Comparison of ENCODE assay signal across 16 mouse cellular contexts in genomic region chr2:70399441-70400115, GRCm38 (mm10).
A peak's percentile ranks its signal among the peaks of the same experiment; 100 is the strongest.
DNase-seq lines count a peak whose midpoint lies in the region; ATAC-seq and TF ChIP-seq lines count a peak whose summit lies in the region.
"Had no signal": no experiment of that assay in that cellular context is flagged by ENCODE, and none has a peak within 500 bp of the region (broad histone marks: within the 10 kb centered on the region; RNA-seq: fewer than 3 reads in every experiment).

No protein-coding gene starts in this region.

- TF ChIP-seq CTCF in forebrain, postnatal 0 days (IDR thresholded peaks at IDR 0.05; ENCODE audit: low read depth): no peak
- TF ChIP-seq CTCF in kidney, adult 2 months (conservative IDR thresholded peaks at IDR 0.05; ENCODE audit: insufficient read depth, insufficient read length, low read depth, low read length): no peak

- no peaks in the 10 kb centered on the region for H3K27me3 ChIP-seq in forebrain, embryonic 14.5 days (replicated peaks; ENCODE audit: control insufficient read depth, insufficient read depth, low read length)
- no peaks in the 10 kb centered on the region for H3K27me3 ChIP-seq in forebrain, postnatal 0 days (ENCODE audit: insufficient read depth, low read length)
- H3K27me3 ChIP-seq in limb, embryonic 15.5 days: no peaks in the 10 kb centered on the region
- no peaks in the 10 kb centered on the region for H3K27me3 ChIP-seq in limb, embryonic 10.5 days (ENCODE audit: low read depth, poor library complexity, severe bottlenecking)
- no peaks in the 10 kb centered on the region for H3K27me3 ChIP-seq in kidney, adult 2 months (replicated peaks; ENCODE audit: control insufficient read depth, insufficient read depth, low read length)

- WGBS in forebrain, embryonic 14.5 days: 85% methylated on average over 15 of the region's 15 CpGs
- WGBS in forebrain, postnatal 0 days: 76% methylated on average over 15 of the region's 15 CpGs
- WGBS in limb, embryonic 15.5 days: 57% methylated on average over 15 of the region's 15 CpGs
- WGBS in limb, embryonic 10.5 days: 68% methylated on average over 15 of the region's 15 CpGs
- 66% methylated on average over 15 of the region's 15 CpGs for WGBS in kidney, adult 2 months

- peaks cover 5% of the 10 kb centered on the region; the same call in 1 of the 2 replicates for H3K4me1 ChIP-seq in forebrain, embryonic 14.5 days (ENCODE audit: control insufficient read depth, insufficient read depth, low read length)
- 0 out of 2 replicates have a peak, but pooled peaks cover 4% of the 10 kb centered on the region for H3K4me1 ChIP-seq in forebrain, postnatal 0 days (ENCODE audit: insufficient read depth)
- peaks cover 10% of the 10 kb centered on the region; the same call in 1 of the 2 replicates for H3K4me1 ChIP-seq in limb, embryonic 15.5 days
- peaks cover 28% of the 10 kb centered on the region for H3K4me1 ChIP-seq in limb, embryonic 10.5 days
- H3K4me1 ChIP-seq in kidney, adult 2 months (ENCODE audit: control insufficient read depth, insufficient read depth, low read length): no peaks in the 10 kb centered on the region

- no peak overlapping the region for H3K9ac ChIP-seq in forebrain, embryonic 14.5 days (ENCODE audit: low read length)
- no peak overlapping the region for H3K9ac ChIP-seq in forebrain, postnatal 0 days
- H3K9ac ChIP-seq in limb, embryonic 15.5 days: no peak overlapping the region

- no peak overlapping the region for H3K4me2 ChIP-seq in forebrain, embryonic 14.5 days (ENCODE audit: low read length)
- H3K4me2 ChIP-seq in forebrain, postnatal 0 days (ENCODE audit: low read depth): no peak overlapping the region
- H3K4me2 ChIP-seq in limb, embryonic 15.5 days: no peak overlapping the region
- H3K4me2 ChIP-seq: heart, embryonic 11.5 days had no signal

- peak; percentile 2 for DNase-seq in forebrain, embryonic 14.5 days (ENCODE audit: low spot score)
- DNase-seq in forebrain, postnatal 0 days: no peak
- DNase-seq in limb, embryonic 10.5 days (ENCODE audit: low spot score): no peak
- DNase-seq in kidney, adult 2 months: peak; percentile 57
- DNase-seq in kidney, postnatal 36 days: peak; percentile 49 to 55
- no peak for DNase-seq in layer of hippocampus, adult 8-10 months (ENCODE audit: low spot score in 2 of 2)
- no peak for DNase-seq in spleen, adult 12 weeks (ENCODE audit: low spot score)
- DNase-seq: adrenal gland, postnatal 25 days; cerebellum, adult 2 months; heart, postnatal 14 days; lung, adult 18-20 months; right cerebral cortex, postnatal 4 days had no signal

- H3K27ac ChIP-seq in forebrain, embryonic 14.5 days (ENCODE audit: low read depth, low read length): no peak overlapping the region
- no peak overlapping the region for H3K27ac ChIP-seq in forebrain, postnatal 0 days (ENCODE audit: low read depth, low read length)
- H3K27ac ChIP-seq in limb, embryonic 15.5 days: 0 out of 2 replicates have a peak overlapping the region, but pooled peaks have one; percentile 22
- no peak overlapping the region for H3K27ac ChIP-seq in limb, embryonic 10.5 days
- no peak overlapping the region for H3K27ac ChIP-seq in kidney, adult 2 months (ENCODE audit: insufficient read depth, low read depth, low read length)
- H3K27ac ChIP-seq: hindbrain, postnatal 0 days had no signal

- TF ChIP-seq POLR2A in kidney, adult 2 months (IDR thresholded peaks at IDR 0.05; ENCODE audit: low read depth, low read length): no peak

- H3K9me3 ChIP-seq in forebrain, embryonic 14.5 days (replicated peaks; ENCODE audit: control insufficient read depth, low read length): no peaks in the 10 kb centered on the region
- H3K9me3 ChIP-seq in forebrain, postnatal 0 days (ENCODE audit: low read length): no peaks in the 10 kb centered on the region
- no peaks in the 10 kb centered on the region for H3K9me3 ChIP-seq in limb, embryonic 15.5 days
- no peaks in the 10 kb centered on the region for H3K9me3 ChIP-seq in limb, embryonic 10.5 days (replicated peaks)

- no peaks in the 10 kb centered on the region for H3K36me3 ChIP-seq in forebrain, embryonic 14.5 days (ENCODE audit: control insufficient read depth, insufficient read depth, low read length)
- no peaks in the 10 kb centered on the region for H3K36me3 ChIP-seq in forebrain, postnatal 0 days (ENCODE audit: insufficient read depth)
- H3K36me3 ChIP-seq in limb, embryonic 15.5 days: no peaks in the 10 kb centered on the region
- H3K36me3 ChIP-seq in limb, embryonic 10.5 days: no peaks in the 10 kb centered on the region
- no peaks in the 10 kb centered on the region for H3K36me3 ChIP-seq in kidney, adult 2 months (ENCODE audit: control insufficient read depth, insufficient read depth, low read length)

- H3K4me3 ChIP-seq in forebrain, embryonic 14.5 days (ENCODE audit: low read depth, low read length): no peak overlapping the region
- H3K4me3 ChIP-seq in forebrain, postnatal 0 days (ENCODE audit: low read depth, low read length): no peak overlapping the region
- no peak overlapping the region for H3K4me3 ChIP-seq in limb, embryonic 15.5 days
- H3K4me3 ChIP-seq in limb, embryonic 10.5 days: no peak overlapping the region
- H3K4me3 ChIP-seq in kidney, adult 2 months (ENCODE audit: insufficient read depth, low read depth, low read length): no peak overlapping the region

- no peak for ATAC-seq in forebrain, embryonic 14.5 days
- no peak; the same call in 1 of the 2 replicates for ATAC-seq in forebrain, postnatal 0 days
- ATAC-seq in limb, embryonic 15.5 days (ENCODE audit: insufficient number of reproducible peaks, low FRiP score, low TSS enrichment, low read depth): no peak
- ATAC-seq: activated CD4-positive, CD25-positive, alpha-beta regulatory T cell, adult 4 months; hindbrain, postnatal 0 days had no signal

Comparison
In these comparisons a context has a peak if more than half of its experiments do, and no peak if none do; other contexts are left out.
1. DNase-seq: peak in forebrain, embryonic 14.5 days (single experiment), kidney, adult 2 months (single experiment) and kidney, postnatal 36 days (2 of 2); none in forebrain, postnatal 0 days (single experiment), limb, embryonic 10.5 days (single experiment), layer of hippocampus, adult 8-10 months (0 of 2) and spleen, adult 12 weeks (single experiment).